Mouse (Mus musculus): ENCODE measurements at regions not wholly inside any gene's neighbourhood (a gene's known extent, or its start where the extent isn't known, plus 50 kb on each side); places are given as distances from the start of the nearest gene placed in this dataset.
"Not testable (repeated sequence)": the region's sequence is repeated elsewhere in the genome, so short reads cannot be mapped to it uniquely, and the experiment has no call there.

GRCm38 (mm10) chr8:34670930-34671715 lies 559.6 kb upstream of the Gm10131 start:
- H3K4me1 ChIP-seq (ENCODE audit: control insufficient read depth, insufficient read depth, low read length): no peaks in the 10 kb centered on the region
- no peak overlapping the region for H3K4me3 ChIP-seq (ENCODE audit: insufficient read depth, low read length)
- no peak overlapping the region for H3K27ac ChIP-seq (ENCODE audit: insufficient read depth, low read length)
- TF ChIP-seq CTCF (IDR thresholded peaks at IDR 0.05; ENCODE audit: extremely low read depth, insufficient read depth, low read length) (no peak), POLR2A (IDR thresholded peaks at IDR 0.05; ENCODE audit: extremely low read depth, insufficient read depth, low read length) (no peak)

GRCm38 (mm10) chr8:34669146-34669545 lies 557.6 kb upstream of the Gm10131 start:
- TF ChIP-seq POLR2A (IDR thresholded peaks at IDR 0.05; ENCODE audit: extremely low read depth, insufficient read depth, low read length) (no peak), CTCF (IDR thresholded peaks at IDR 0.05; ENCODE audit: extremely low read depth, insufficient read depth, low read length) (no peak)
- Histone ChIP-seq H3K4me3 (ENCODE audit: insufficient read depth, low read length) (no peak overlapping the region), H3K4me1 (ENCODE audit: control insufficient read depth, insufficient read depth, low read length) (no peaks in the 10 kb centered on the region), H3K27ac (ENCODE audit: insufficient read depth, low read length) (no peak overlapping the region)

GRCm38 (mm10) chr8:34664429-34664828 lies 552.9 kb upstream of the Gm10131 start:
- Histone ChIP-seq H3K4me1 (ENCODE audit: control insufficient read depth, insufficient read depth, low read length) (no peaks in the 10 kb centered on the region), H3K27ac (ENCODE audit: insufficient read depth, low read length) (no peak overlapping the region), H3K4me3 (ENCODE audit: insufficient read depth, low read length) (no peak overlapping the region)
- TF ChIP-seq CTCF (IDR thresholded peaks at IDR 0.05; ENCODE audit: extremely low read depth, insufficient read depth, low read length): no peak
- no peak for TF ChIP-seq POLR2A (IDR thresholded peaks at IDR 0.05; ENCODE audit: extremely low read depth, insufficient read depth, low read length)

DNA sequence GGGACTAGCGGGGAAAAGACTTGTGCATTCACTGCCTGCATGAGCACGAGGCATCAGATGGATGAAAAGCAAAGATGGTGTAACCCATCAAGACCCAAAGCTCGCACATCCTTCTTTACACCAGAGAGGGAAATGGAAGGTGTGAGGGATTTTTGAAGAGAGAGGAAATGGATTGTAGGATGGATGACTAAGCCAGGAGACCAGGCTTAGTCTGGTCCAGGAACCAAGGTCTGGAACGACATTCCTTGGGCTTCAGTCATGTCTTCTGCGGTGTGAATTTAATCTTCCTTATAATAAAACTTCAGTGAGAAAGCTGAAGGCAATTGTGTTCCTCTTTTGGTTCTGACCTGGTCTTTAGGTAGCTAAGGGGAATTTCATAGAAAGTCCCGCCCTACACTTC lies 551.0 kb upstream of the Gm10131 start:
- Histone ChIP-seq H3K4me3 (ENCODE audit: insufficient read depth, low read length) (no peak overlapping the region), H3K27ac (ENCODE audit: insufficient read depth, low read length) (no peak overlapping the region), H3K4me1 (ENCODE audit: control insufficient read depth, insufficient read depth, low read length) (no peaks in the 10 kb centered on the region)
- TF ChIP-seq CTCF (IDR thresholded peaks at IDR 0.05; ENCODE audit: extremely low read depth, insufficient read depth, low read length): no peak
- no peak for TF ChIP-seq POLR2A (IDR thresholded peaks at IDR 0.05; ENCODE audit: extremely low read depth, insufficient read depth, low read length)

GRCm38 (mm10) chr8:34651750-34652149 lies 540.2 kb upstream of the Gm10131 start:
- Histone ChIP-seq H3K4me3 (ENCODE audit: insufficient read depth, low read length) (no peak overlapping the region), H3K27ac (ENCODE audit: insufficient read depth, low read length) (no peak overlapping the region), H3K4me1 (ENCODE audit: control insufficient read depth, insufficient read depth, low read length) (no peaks in the 10 kb centered on the region)
- no peak for TF ChIP-seq CTCF (IDR thresholded peaks at IDR 0.05; ENCODE audit: extremely low read depth, insufficient read depth, low read length)
- TF ChIP-seq POLR2A (IDR thresholded peaks at IDR 0.05; ENCODE audit: extremely low read depth, insufficient read depth, low read length): no peak

- not testable (repeated sequence) for H3K4me1 ChIP-seq (ENCODE audit: control insufficient read depth, insufficient read depth, low read length); H3K4me3 ChIP-seq (ENCODE audit: insufficient read depth, low read length); H3K27ac ChIP-seq (ENCODE audit: insufficient read depth, low read length)
Measured at GRCm38 (mm10) chr8:34628221-34628620, 516.7 kb upstream of the Gm10131 start.

- TF ChIP-seq POLR2A (IDR thresholded peaks at IDR 0.05; ENCODE audit: extremely low read depth, insufficient read depth, low read length) (no peak), CTCF (IDR thresholded peaks at IDR 0.05; ENCODE audit: extremely low read depth, insufficient read depth, low read length) (no peak)
- no peak overlapping the region for H3K27ac ChIP-seq (ENCODE audit: insufficient read depth, low read length)
Measured at GRCm38 (mm10) chr8:34625670-34626069, 514.1 kb upstream of the Gm10131 start.

DNA sequence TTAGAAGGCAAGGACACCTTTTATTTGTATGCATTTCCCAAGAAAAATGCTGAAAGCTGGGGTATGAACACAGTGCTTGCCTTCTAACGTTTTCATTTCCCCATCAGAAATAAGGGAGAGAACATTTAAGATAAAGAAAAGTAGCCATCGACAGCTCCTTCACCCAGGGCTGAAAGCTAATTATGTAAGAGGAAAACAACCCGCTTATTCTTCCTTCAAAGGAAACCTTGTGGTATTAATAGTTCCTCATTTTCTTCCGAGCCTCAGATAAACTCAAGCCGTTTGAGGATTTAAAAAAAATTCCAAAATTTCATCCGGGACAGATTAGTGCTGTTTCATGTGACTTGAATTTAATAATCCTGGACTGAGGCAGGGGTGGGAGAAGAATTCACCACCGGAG lies 512.2 kb upstream of the Gm10131 start:
- H3K4me1 ChIP-seq (ENCODE audit: control insufficient read depth, insufficient read depth, low read length): peaks cover 4% of the 10 kb centered on the region; the same call in 1 of the 2 replicates
- no peak overlapping the region for H3K4me3 ChIP-seq (ENCODE audit: insufficient read depth, low read length)
- TF ChIP-seq POLR2A (IDR thresholded peaks at IDR 0.05; ENCODE audit: extremely low read depth, insufficient read depth, low read length) (no peak), CTCF (IDR thresholded peaks at IDR 0.05; ENCODE audit: extremely low read depth, insufficient read depth, low read length) (no peak)
- no peak overlapping the region for H3K27ac ChIP-seq (ENCODE audit: insufficient read depth, low read length)

More at GRCm38 (mm10) chr8:34625670-34626069, 514.1 kb upstream of the Gm10131 start:
- Histone ChIP-seq H3K4me3 (ENCODE audit: insufficient read depth, low read length) (no peak overlapping the region), H3K4me1 (ENCODE audit: control insufficient read depth, insufficient read depth, low read length) (peaks cover 4% of the 10 kb centered on the region; the same call in 1 of the 2 replicates)

DNA sequence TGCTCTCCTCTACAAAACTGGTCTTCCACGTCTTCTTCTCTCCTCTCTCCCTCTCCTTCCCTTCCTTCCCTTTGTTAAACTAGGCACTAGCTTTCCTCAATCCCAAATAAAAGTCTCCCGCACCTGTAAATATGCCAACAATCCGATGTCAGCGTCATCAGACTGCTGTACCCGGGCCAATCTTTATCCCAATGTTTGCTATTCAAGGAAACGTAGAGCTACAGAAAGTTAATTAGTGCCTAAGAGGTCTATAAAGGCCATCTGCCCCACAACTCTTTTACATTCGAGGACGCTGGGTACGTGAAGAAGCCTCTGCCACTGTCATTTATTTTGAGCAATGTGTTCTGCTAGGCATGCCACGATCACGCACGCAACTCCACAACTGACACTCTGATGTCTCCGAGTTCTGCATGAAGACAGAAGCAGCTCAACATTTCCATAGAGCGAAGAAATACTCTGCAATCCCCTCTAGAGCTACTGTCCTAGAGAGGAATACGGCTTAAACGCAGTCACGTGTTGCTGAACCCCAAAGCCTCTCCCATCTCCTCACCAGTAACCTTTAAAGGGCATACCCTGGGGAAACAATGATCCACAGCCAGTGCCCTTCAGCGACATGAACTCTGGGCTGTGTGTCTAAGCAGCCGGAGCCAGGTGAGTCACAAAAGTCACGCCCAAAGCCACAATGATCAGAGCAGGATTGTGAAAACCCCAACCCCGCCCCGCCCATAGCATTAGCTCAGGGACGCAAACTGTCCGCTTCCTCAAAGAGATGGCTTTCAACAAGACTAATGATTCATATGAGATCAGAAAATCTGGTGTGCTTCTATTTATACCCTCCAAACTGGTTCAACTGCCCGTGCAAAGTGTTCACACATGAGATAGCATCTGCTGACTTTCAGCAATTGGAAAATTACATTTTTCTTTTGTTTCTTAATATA lies 510.9 kb upstream of the Gm10131 start:
- no peak for TF ChIP-seq CTCF (IDR thresholded peaks at IDR 0.05; ENCODE audit: extremely low read depth, insufficient read depth, low read length)
- TF ChIP-seq POLR2A (IDR thresholded peaks at IDR 0.05; ENCODE audit: extremely low read depth, insufficient read depth, low read length): no peak
- peaks cover 4% of the 10 kb centered on the region; the same call in 1 of the 2 replicates for H3K4me1 ChIP-seq (ENCODE audit: control insufficient read depth, insufficient read depth, low read length)
- no peak overlapping the region for H3K4me3 ChIP-seq (ENCODE audit: insufficient read depth, low read length)
- no peak overlapping the region for H3K27ac ChIP-seq (ENCODE audit: insufficient read depth, low read length)

Measured in cortical plate, adult 2 months (tissue).